Mouse (Mus musculus): ENCODE results near the gene Polr2l. TPM values are rescaled to one million over a fixed set of nuclear protein-coding genes. Genes with fewer than 3 reads are reported as not detected.

The Polr2l gene
- polyA plus RNA-seq, 1 experiment from 2014 or later, result 93.0 TPM

GRCm38 (mm10) chr7:141433517-141434400 lies 41.2 kb downstream of the Polr2l start:
- Histone ChIP-seq H3K4me1 (replicated peaks; ENCODE audit: control insufficient read depth, insufficient read depth, low read length) (peaks cover 29% of the 10 kb centered on the region), H3K27me3 (ENCODE audit: control insufficient read depth, insufficient read depth, low read length) (no peaks in the 10 kb centered on the region), H3K9me3 (ENCODE audit: control insufficient read depth, low read length) (no peaks in the 10 kb centered on the region), H3K4me2 (replicated peaks) (peak overlapping the region; percentile 90), H3K27ac (peak overlapping the region; percentile 66; the same call in 1 of the 2 replicates), H3K4me3 (replicated peaks; ENCODE audit: low read length) (peak overlapping the region; percentile 46), H3K36me3 (replicated peaks; ENCODE audit: control insufficient read depth, insufficient read depth) (peaks cover 39% of the 10 kb centered on the region), H3K9ac (peak overlapping the region; percentile 70)
- DNase-seq (ENCODE audit: low spot score) (no peak), ATAC-seq (ENCODE audit: low FRiP score) (no peak)
- 77% methylated on average over 15 of the region's 15 CpGs for WGBS

DNA sequence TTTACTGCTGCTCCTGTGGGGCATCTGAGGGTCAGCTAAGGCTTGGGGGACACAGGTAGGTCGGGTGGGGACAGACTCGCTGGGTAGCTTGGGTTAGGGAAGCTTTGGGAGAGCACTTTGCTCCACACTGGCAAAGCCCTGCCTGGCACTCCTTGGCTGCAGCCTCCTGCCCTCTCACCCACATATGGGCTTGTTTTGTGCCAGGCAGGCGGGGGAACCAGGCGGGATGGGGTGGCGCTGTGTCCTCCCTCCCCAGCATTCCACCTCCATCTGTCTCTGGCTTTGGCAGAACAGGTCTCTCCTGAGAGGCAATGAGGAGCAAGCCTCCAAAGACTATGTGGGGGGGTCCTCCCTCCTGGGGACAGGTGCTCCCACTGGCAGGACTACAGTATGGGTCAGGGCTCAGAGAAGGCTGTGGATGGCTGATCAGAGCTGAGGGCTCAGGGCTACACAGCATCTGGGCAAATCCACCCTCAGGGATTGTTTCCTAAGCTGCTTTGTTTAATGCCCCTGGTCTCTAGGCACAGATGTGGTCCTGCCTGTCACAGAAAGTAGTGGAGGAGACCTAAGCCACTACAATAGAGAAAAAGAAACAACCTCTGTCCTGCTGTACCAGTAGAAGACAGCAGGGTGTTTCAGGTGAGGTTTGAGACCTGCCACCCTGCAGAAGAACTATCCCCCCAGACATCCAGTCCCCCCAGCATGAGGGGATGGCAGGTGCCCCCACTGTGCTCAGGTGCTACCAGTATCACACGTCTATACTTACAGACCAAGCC lies 42.0 kb downstream of the Polr2l start:
- H3K27ac ChIP-seq, result no peak overlapping the region
- 88% methylated on average over 6 of the region's 6 CpGs for WGBS
- H3K4me1 ChIP-seq (replicated peaks; ENCODE audit: control insufficient read depth, insufficient read depth, low read length), result peaks cover 37% of the 10 kb centered on the region
- DNase-seq (ENCODE audit: low spot score), result no peak
- peak overlapping the region; percentile 70 for H3K9ac ChIP-seq
- ATAC-seq (ENCODE audit: low FRiP score), result no peak
- H3K4me2 ChIP-seq (replicated peaks), result peak overlapping the region; percentile 90
- H3K9me3 ChIP-seq (ENCODE audit: control insufficient read depth, low read length), result no peaks in the 10 kb centered on the region
- H3K4me3 ChIP-seq (replicated peaks; ENCODE audit: low read length), result peak overlapping the region; percentile 46; the same call in 1 of the 2 replicates
- peaks cover 39% of the 10 kb centered on the region for H3K36me3 ChIP-seq (replicated peaks; ENCODE audit: control insufficient read depth, insufficient read depth)
- no peaks in the 10 kb centered on the region for H3K27me3 ChIP-seq (ENCODE audit: control insufficient read depth, insufficient read depth, low read length)

DNA sequence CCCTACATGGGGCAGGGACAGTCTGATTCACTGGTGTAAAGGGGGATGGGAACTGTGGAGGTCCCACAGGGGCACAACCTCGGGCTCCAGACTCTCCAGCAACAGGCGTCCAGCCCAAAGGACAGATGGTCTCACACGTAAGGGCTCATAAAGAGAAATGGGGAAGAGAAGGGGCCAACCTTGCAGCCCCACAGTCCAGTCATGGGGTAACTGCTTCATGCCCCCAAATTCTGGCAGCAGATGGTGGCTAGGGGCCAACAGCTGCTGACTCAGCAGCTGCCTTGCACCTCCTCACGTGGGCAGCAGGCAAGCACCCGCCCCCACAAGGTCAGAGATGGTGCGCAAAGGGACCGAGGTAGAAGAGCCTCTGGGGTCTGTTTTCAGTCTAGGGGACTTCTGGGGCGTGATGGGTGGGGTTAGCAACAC lies 42.7 kb downstream of the Polr2l start:
- Histone ChIP-seq H3K27ac (no peak overlapping the region), H3K4me3 (replicated peaks; ENCODE audit: low read length) (no peak overlapping the region), H3K27me3 (ENCODE audit: control insufficient read depth, insufficient read depth, low read length) (no peaks in the 10 kb centered on the region), H3K36me3 (replicated peaks; ENCODE audit: control insufficient read depth, insufficient read depth) (peaks cover 42% of the 10 kb centered on the region), H3K9ac (no peak overlapping the region), H3K9me3 (ENCODE audit: control insufficient read depth, low read length) (no peaks in the 10 kb centered on the region), H3K4me1 (replicated peaks; ENCODE audit: control insufficient read depth, insufficient read depth, low read length) (peaks cover 37% of the 10 kb centered on the region), H3K4me2 (replicated peaks) (no peak overlapping the region)
- no peak for ATAC-seq (ENCODE audit: low FRiP score)
- no peak for DNase-seq (ENCODE audit: low spot score)
- 83% methylated on average over 8 of the region's 8 CpGs for WGBS

DNA sequence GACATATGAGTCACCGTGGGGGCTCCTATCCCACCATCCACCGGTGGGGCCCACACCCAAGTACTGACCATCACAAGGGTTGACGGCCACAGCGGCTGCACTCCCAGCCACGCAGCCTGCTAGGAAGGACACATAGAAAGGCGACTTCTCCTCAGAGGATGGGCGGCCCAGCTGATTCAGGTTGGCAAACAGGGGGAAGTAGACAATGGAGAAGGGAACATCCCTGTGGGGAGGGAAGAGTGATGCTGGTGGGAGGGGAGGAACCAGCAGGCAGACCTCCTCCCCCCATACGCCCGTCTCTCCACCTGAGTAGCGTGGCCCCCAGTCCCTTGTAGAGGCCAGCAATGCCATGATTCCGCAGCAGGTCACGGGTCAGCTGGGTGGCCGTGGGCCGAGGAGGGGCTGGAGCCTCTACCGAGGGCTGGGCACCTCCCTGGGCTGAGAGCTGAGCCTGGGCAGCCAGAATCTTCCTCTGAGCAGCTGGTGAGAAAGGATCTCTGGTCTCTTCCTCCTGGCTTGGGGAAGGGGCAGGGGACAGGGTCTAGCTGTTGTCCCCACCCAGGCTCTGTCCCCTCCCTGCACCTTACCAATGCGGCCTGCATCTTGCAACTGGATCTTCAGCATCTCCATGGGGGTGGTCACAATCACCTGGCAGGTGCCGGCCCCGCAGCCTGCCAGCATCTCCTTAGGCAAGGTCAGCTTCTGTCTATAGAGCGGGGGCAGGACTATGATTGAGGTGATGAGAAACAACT lies 43.3 kb downstream of the Polr2l start:
- no peaks in the 10 kb centered on the region for H3K9me3 ChIP-seq (ENCODE audit: control insufficient read depth, low read length)
- H3K4me2 ChIP-seq (replicated peaks), result no peak overlapping the region
- H3K4me1 ChIP-seq (replicated peaks; ENCODE audit: control insufficient read depth, insufficient read depth, low read length), result peaks cover 37% of the 10 kb centered on the region
- H3K9ac ChIP-seq, result no peak overlapping the region
- no peak overlapping the region for H3K27ac ChIP-seq
- WGBS, result 92% methylated on average over 19 of the region's 19 CpGs
- H3K36me3 ChIP-seq (replicated peaks; ENCODE audit: control insufficient read depth, insufficient read depth), result peaks cover 47% of the 10 kb centered on the region
- no peaks in the 10 kb centered on the region for H3K27me3 ChIP-seq (ENCODE audit: control insufficient read depth, insufficient read depth, low read length)
- H3K4me3 ChIP-seq (replicated peaks; ENCODE audit: low read length), result no peak overlapping the region
- ATAC-seq (ENCODE audit: low FRiP score) (no peak), DNase-seq (ENCODE audit: low spot score) (no peak)

DNA sequence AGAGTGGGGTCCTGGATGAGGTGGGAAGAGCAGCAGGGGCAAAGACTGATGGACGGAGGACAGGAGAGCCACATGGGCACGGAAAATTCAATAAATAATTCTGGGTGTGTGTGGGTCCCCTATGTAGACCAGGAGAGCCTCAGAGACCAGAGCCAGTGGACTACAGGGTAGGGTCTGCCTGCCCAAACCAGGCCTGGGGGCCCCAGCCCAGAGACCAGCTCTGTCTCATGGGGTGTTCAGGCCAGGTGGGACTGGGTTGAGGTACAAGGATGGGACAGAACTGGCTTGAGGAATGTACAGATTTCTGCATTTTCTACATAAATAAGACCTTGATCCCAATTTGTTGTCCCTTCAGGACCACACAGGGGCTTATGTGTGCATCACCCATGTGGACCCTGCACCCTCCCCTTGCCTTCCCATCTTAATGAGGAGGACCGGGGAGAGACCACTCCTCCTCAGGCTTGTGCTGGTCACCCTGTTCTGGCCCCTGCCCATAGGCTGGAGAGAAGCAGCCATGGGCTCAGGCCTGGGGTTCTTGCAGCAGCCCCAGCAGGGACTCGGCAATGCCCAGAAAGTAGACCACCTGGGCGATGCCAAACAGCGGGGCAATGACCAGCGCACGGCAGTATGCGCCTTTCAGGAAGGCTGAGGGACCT lies 44.2 kb downstream of the Polr2l start:
- H3K27me3 ChIP-seq (ENCODE audit: control insufficient read depth, insufficient read depth, low read length), result no peaks in the 10 kb centered on the region
- peaks cover 52% of the 10 kb centered on the region for H3K36me3 ChIP-seq (replicated peaks; ENCODE audit: control insufficient read depth, insufficient read depth)
- ATAC-seq (ENCODE audit: low FRiP score), result no peak
- no peak overlapping the region for H3K27ac ChIP-seq
- H3K4me2 ChIP-seq (replicated peaks), result no peak overlapping the region
- no peak overlapping the region for H3K9ac ChIP-seq
- WGBS, result 95% methylated on average over 9 of the region's 9 CpGs
- no peak overlapping the region for H3K4me3 ChIP-seq (replicated peaks; ENCODE audit: low read length)
- H3K4me1 ChIP-seq (replicated peaks; ENCODE audit: control insufficient read depth, insufficient read depth, low read length), result peaks cover 28% of the 10 kb centered on the region
- H3K9me3 ChIP-seq (ENCODE audit: control insufficient read depth, low read length), result no peaks in the 10 kb centered on the region
- no peak for DNase-seq (ENCODE audit: low spot score)

- Histone ChIP-seq H3K9me3 (ENCODE audit: control insufficient read depth, low read length) (no peaks in the 10 kb centered on the region), H3K4me1 (replicated peaks; ENCODE audit: control insufficient read depth, insufficient read depth, low read length) (peaks cover 23% of the 10 kb centered on the region), H3K27me3 (ENCODE audit: control insufficient read depth, insufficient read depth, low read length) (no peaks in the 10 kb centered on the region), H3K36me3 (replicated peaks; ENCODE audit: control insufficient read depth, insufficient read depth) (peaks cover 52% of the 10 kb centered on the region), H3K4me3 (replicated peaks; ENCODE audit: low read length) (peak overlapping the region; percentile 58), H3K27ac (peak overlapping the region; percentile 80; the same call in 1 of the 2 replicates), H3K9ac (no peak overlapping the region), H3K4me2 (replicated peaks) (peak overlapping the region; percentile 92)
- DNase-seq (ENCODE audit: low spot score) (no peak), ATAC-seq (ENCODE audit: low FRiP score) (no peak)
- WGBS, result 65% methylated on average over 9 of the region's 9 CpGs
Measured at GRCm38 (mm10) chr7:141429840-141430584, 44.9 kb downstream of the Polr2l start.

- Histone ChIP-seq H3K27ac (peak within 1 kb of the TSS; percentile 80), H3K9ac (peak within 1 kb of the TSS; percentile 85), H3K9me3 (ENCODE audit: control insufficient read depth, low read length) (no peaks in the 10 kb centered on the region), H3K36me3 (replicated peaks; ENCODE audit: control insufficient read depth, insufficient read depth) (peaks cover 52% of the 10 kb centered on the region), H3K4me2 (replicated peaks) (peak within 1 kb of the TSS; percentile 92), H3K4me1 (replicated peaks; ENCODE audit: control insufficient read depth, insufficient read depth, low read length) (peaks cover 23% of the 10 kb centered on the region), H3K4me3 (replicated peaks; ENCODE audit: low read length) (peak within 1 kb of the TSS; percentile 58), H3K27me3 (ENCODE audit: control insufficient read depth, insufficient read depth, low read length) (no peaks in the 10 kb centered on the region)
- 3% methylated on average over 19 of the region's 19 CpGs for WGBS
- DNase-seq (ENCODE audit: low spot score), result peak; percentile 76
- ATAC-seq (ENCODE audit: low FRiP score), result peak; percentile 87
Measured at GRCm38 (mm10) chr7:141429310-141429709, 45.6 kb downstream of the Polr2l start, which contains the start of gene Cend1. TSS of gene Cend1 (minus strand) at chr7:141429491.

DNA sequence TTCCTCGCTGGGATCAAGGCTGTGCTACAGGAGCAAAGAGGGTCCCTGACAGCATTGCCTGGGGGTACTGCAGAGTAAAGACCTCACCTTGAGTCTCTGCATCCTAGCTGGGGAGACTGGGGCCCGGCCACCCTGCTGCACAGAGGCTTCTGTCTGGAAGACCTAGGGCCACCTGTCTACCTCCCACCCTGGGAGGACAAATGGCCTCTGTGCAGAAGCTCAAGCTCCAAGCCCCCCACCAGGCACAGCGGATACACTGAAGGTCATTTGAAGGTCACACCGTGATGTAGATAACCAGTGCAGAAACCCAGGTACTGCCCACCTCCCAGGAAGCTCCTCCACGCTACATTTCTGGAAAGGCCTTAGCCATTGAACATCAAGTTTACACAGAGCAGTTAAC lies 46.2 kb downstream of the Polr2l start:
- Histone ChIP-seq H3K4me2 (replicated peaks) (peak overlapping the region; percentile 92), H3K4me3 (replicated peaks; ENCODE audit: low read length) (peak overlapping the region; percentile 58), H3K4me1 (replicated peaks; ENCODE audit: control insufficient read depth, insufficient read depth, low read length) (peaks cover 17% of the 10 kb centered on the region), H3K27ac (peak overlapping the region; percentile 80), H3K36me3 (replicated peaks; ENCODE audit: control insufficient read depth, insufficient read depth) (peaks cover 50% of the 10 kb centered on the region), H3K27me3 (ENCODE audit: control insufficient read depth, insufficient read depth, low read length) (no peaks in the 10 kb centered on the region), H3K9me3 (ENCODE audit: control insufficient read depth, low read length) (no peaks in the 10 kb centered on the region), H3K9ac (peak overlapping the region; percentile 85)
- no peak for DNase-seq (ENCODE audit: low spot score)
- 53% methylated on average over 5 of the region's 5 CpGs for WGBS
- ATAC-seq (ENCODE audit: low FRiP score), result no peak

Measured in hindbrain, embryonic 14.5 days (tissue).